Mouse (Mus musculus): ENCODE measurements around the gene Cnnm3.
A peak's percentile ranks its signal among the peaks of the same experiment; 100 is the strongest.

Gene Cnnm3

DNA sequence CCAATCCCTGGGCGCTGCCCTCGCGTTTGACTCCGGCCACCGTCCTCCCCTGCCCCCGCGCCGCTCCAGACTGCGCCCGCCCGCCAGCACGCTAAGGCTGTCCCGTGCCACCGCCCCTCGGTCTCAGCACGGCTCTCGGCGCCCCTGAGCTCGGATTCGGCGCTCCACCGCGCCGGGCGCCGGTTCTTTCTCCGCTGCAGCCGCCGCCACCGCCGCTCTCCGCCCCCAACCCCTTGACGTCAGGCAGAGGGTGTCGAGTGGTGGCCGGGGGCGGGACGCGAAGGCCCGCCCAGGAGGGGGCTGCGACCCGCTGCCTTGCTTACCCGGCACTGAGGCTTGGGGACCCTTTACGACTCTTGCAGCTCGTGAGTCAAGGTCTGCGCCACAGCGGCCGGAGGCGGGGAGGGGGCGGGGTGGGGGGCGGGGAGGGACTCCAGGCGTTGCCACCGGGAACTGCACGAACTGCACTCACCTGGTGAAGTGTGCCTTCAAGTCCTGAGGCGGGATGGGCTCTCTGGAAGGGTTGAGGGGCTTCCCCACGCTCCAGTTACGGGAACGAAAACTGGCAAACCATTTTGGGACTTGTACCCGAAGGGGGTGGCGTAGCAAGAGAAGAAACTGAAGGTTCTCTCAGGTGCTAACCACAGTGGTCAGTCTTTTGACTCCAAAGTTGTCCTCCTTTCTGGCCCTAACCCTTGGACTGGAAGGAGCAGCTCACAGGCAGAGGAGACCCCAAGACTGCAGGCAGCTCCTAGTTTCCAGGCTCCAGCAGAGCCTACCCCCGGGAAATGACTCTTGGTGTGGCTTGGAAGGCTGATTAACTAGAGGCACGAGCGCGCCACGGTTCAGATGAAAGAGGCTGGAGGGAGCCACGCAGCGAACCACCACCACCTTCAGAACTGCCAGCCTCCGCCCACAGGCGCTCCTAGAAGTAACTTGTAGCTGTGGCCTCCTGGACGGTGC lies 46.6 kb downstream of the Cnnm3 start, which contains the start of gene Sema4c:
Sema4c (minus strand) TSS at position 319 of the 963 bp plus-strand sequence.
- peak; percentile 78 to 86 for DNase-seq

DNA sequence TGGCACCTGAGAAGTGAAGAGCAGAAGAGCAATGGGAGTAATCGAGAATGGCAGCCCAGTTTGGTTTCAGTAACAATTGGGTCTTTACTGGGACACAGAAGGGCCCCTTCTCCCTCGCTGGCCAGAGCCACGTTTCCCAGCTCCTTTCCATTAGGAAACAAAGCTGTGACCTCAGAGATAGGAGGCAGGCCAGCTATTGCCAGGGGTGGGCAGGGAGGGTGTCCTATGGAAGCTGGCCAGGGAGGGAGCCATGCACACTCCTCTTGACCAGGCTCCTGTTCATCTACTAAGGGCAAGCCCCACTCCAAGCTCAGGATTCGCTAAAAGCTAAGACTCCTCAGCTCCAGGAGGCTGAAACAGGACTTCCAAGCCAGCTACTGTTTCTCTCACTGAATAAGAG lies 47.6 kb downstream of the Cnnm3 start:
- DNase-seq = no peak

DNA sequence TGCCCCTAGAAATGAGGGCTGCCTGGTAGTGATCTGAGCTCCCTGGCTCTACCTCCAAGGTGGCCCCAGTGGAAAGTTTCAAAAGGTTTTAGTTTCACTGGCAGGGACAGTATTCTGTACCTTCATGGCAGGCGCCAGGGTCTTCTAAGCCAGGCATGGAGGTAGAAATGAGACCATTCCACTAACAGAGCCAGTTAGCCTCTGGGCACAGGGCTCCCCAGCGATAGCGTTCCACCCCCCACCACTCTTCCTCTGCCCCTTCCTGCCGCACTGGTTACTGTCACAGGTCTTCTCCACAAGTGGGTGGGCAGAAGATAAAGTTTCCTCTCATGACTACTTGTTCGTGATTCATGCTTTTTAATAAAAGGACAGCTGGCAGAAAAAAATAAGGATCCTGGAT lies 48.2 kb downstream of the Cnnm3 start:
- no peak for DNase-seq

DNA sequence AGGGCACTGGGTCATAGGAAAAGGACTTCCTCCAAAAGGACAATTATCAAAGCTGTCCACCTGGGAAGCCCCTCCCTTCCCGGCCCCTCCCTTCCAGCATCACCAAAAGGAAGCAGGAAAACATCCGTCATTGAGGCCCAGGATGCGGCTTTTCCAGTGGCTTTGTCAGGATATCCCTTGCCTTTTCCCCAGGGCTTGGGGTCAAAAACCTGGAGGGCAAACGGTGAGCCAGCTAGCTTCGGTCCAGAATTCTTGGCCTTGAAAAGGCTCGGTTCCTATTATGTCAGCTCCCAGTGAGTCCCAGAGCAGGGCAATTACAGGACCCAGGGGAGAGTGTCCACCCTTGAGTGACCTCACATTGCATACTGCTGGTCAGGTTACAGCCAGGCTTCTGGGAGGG lies 49.2 kb downstream of the Cnnm3 start:
- peak; percentile 73 to 83 for DNase-seq

DNA sequence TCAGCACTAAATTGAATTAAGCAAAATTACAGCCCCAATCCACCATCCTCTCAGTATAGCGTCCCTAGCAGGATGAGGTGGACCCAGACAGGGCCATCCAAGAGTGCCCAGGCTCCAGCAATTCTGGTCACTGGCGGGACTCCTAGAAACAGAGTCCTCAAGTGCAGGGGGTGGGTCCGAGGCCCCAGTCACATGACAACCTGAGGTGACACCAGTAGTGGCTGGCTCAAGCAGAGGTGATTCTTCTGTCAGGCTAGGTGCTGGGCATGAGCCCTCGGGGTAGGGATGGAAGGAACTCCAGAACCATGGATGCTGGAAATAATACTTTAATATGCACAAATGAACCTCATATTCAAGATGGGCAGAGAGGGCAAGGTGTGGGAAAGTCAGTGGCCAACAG lies 50.7 kb downstream of the Cnnm3 start:
- no peak for DNase-seq

DNA sequence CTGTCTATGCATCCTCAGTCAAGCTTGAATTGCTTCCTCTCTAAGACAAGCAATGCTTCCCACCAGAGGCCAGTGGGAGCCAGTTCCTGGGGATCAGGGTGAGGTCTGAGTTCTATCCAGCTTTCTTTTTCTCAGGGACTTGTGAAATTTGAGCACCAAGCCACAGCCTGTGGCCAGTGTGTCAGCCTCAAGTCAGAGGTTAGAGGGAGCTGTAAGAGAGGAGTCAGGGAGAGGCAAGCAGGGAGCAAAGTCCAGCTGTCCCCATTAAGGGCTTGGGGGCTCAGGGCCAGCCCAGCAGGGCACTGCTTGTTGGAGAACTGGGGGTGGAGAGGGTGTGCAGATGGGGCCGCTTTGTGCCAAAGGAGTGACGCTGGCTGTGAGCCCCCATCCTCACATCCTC lies 51.5 kb downstream of the Cnnm3 start:
- no peak for DNase-seq

DNA sequence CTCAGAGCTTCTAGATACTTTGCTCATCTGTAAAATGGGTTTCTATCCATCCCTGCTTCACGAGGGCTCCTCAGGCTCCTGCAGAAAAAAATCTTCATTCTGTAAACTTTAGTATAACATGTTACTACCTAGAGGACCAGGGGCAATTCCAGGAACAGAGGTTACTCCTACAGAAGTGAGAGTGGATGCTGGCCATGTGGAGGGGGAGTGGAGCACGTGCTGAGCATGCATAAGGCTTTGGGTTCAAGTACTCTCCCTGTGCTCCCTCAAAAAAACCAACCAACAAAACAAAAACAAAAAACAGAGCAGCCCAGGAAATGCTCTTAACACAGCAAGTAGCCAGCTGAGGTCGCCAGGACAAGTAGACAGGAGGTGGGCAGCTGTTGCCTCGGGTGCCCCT lies 52.0 kb downstream of the Cnnm3 start:
- no peak for DNase-seq

DNA sequence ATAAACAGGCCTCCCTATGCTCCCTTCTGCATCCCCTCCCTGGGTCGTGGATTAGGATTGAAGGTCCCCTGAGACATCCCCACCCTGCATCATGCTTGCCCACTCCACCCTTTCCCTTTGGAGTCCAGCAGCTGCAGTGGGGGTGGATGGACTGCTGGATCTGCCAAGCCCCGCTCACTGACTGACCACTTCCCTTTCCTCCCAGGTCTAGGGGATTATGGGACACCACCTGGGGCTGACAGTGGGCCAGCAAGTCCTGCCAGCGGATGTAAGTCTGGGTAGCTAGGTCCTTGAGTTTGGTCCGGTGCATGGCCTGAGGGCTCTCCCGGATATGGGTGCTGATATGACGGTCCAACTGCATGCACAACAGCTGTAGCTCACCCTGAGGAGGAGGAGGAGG lies 52.4 kb downstream of the Cnnm3 start:
- peak; percentile 48 to 73 for DNase-seq

DNA sequence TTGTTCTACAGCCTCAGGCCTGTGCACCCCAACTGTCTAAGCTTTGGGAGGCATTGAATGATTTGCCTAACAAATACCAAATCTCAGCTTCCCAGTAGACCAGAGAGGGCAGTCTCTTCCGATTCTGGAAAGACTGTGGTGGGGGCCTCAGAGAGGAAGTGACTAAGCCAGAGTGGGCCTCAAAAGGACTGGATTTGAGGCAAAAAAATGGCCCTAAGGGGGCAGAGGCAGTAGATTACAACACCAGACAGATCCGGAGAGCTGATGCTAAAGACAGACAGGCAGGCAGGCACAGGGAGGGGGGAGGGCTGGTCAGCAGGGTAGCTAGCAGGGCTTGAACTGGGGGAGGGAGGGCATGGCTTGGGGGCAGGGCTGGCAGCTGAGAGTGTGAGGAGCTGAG lies 54.8 kb downstream of the Cnnm3 start:
- no peak for DNase-seq

DNA sequence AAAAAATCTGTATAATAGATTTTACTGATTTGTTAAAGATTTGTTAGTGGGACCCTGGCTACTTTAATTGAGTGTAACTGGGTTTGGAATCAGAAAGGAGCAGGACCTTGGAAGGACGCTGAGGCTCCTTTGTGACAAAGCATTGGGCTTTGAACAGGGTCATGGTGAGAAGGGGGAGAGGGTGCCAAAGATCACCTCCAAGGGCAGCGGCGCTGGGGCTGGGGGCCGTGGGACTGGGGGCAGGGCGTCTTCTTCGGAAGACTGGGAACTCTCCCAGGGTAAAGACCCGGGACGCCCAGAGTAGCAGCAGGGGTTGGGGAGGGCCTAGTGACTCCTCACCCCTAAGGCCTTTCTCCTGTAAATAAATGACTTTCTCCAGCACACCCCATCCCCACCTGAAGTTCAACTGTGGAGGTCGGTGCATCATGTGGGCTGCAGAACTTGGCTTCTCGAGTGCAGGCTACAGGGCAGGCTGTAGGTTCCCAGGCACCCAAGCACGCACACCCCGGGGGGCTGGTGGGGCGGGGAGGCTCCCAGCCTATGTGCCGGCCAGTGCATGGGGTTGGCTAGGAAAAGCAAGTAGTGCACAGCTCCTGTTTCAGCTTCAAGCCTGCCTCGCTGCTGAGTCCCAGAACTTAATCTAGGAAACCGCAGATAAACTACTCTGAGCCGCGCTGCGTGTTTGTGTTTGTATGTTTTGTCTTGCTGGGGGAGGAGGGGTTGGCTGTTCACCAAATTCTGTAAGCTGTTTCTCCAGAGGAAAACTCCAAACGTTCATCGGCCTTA lies 56.3 kb downstream of the Cnnm3 start:
- no peak for DNase-seq

DNA sequence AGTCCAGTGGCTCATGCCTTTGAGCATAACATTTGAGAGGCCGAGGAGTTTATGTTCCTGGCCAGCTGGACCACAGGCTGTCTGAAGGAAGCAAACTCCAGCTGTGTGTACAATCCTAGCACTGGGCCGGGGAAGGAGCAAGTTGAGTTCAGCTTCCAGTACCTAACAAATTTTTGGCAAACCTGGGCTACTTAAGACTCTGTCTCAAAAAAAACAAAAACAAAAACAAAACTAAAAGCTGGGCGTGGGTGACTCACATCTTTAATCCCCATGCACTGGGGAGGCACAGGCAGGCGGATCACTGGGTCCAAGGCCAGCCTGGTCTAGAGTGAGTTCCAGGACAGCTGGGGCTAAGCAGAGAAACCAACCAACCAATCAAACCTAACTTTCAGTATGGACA lies 57.1 kb downstream of the Cnnm3 start:
- DNase-seq = no peak

DNA sequence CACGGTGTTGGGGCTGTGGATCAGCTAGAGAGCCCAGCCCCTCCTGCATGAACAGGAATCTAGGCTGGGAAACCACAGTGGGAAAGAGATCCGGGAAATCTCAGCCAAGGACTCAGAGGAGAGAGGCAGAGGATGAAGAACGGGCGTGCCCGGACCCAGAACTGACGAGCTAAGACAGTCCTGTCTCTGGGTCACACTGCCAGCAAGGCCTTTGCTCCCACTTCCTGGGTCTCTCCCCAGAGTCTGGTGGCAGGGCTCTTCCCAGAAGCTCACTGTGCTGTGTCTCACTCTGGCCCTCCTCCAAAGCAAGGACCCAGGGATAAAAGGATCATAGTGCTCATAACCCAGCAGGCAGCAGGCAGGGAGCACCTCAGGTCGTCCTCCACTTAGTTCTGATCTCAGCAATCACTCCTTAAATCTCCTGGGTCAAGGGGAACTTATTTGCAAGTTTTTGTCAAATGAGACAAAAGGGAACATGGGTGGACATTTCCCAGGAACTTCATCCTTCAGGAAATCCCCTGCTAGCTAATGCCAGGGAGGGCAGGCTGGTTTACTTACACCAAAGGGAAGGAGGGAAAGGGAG lies 58.1 kb downstream of the Cnnm3 start:
- no peak for DNase-seq

DNA sequence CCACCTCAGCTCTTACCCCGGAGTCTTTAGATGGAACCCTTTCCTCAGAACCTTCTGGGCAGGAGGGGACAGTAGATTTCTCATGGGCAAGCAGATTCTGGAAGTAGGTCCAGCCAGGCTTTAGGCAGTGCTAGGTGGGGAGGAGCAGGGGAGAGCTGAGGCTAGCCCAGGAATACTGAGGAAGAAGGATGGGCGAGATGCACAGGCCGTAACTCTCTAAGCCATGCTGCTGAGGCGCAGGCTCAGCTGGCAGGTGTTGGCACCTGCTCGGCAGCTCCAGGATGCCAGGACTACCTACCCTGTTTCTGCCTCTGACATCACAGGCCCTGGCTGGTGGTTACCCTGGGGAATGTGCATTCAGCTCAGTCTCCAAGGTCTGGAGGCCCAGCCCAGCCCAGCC lies 58.7 kb downstream of the Cnnm3 start:
- DNase-seq = no peak

DNA sequence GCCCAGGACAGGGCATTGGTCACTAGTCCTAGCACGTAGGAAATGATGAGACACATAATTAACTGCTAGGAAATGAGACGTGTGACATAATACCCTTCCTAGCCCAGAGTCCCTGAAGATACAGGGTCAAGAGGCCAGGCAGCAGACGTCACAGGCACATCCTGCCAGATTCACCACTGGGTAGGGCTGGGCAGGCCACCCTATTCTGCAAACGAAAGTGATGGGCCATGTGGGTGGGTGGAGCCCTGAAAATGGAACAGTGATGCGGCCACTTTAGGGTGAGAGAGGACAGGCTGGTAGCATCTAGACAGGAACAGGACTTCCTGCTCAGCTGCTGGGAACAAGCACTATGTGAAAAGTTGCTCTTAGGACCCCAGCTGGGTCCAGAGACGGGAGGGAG lies 60.0 kb downstream of the Cnnm3 start:
- DNase-seq = peak; percentile 84 to 92

DNA sequence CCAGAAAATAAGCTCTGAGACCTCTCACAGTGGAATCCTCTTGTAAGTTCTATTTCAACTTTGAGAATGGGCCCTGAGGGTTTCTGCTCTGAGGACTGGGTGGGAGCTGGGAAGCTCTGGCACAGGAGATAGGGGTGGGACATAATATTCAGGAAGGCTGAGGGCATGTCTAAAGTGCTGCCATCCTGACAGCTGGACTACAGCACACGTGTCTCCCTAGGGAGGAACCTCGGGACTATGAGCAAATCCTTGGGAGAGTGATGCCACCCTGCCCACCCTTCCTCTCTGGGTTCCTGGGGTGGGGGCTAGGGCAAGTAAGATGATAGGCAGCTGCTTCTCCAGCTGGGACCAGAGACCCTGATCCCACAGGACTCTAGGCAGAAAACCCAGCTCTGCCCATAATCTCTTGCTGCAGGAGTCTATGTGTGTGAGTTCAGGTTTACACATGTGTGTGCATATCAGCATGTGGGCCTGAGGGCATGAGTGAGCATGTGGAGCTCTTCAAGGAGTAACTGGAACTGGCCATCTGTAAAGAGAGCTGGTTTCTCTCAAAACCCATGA lies 60.6 kb downstream of the Cnnm3 start:
- no peak for DNase-seq

DNA sequence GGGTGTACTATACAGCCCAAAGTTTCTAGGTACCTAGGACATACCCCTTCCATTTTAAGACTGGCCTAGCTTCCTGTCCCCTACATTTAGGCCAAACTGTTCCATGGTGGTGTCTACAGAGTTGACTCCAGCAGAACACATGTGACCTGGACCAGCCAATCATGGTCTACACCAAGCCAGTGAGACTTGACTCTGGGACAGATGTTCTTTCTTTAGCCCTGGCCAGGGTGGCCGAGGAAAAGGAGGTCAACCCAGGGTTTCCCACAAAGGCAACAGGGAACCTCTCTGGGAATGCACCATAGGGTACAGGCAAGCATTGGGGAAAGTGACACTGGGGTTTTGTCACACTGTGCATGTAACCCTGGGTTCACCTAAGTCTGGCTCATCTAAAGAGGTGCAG lies 61.0 kb downstream of the Cnnm3 start:
- DNase-seq = no peak

DNA sequence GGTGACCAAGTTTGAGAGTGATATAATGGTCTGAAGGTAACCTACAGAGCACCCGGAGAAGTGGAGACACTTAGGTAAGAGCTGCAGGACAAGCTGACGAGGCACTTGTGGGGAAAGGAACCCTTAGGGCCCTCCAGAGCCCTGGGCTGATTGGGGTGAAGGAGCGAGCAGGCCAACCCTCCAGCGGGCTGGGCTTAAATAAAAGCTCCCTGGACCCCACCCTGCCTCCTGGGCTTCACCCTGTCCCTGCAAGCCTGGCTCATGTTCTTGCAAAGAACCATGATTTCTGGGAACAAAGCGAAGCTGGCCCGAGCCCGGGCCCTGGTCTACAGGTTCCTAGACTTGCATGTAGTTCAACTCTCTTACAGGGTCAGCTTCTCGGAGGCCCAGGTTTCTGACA lies 61.9 kb downstream of the Cnnm3 start:
- no peak for DNase-seq

DNA sequence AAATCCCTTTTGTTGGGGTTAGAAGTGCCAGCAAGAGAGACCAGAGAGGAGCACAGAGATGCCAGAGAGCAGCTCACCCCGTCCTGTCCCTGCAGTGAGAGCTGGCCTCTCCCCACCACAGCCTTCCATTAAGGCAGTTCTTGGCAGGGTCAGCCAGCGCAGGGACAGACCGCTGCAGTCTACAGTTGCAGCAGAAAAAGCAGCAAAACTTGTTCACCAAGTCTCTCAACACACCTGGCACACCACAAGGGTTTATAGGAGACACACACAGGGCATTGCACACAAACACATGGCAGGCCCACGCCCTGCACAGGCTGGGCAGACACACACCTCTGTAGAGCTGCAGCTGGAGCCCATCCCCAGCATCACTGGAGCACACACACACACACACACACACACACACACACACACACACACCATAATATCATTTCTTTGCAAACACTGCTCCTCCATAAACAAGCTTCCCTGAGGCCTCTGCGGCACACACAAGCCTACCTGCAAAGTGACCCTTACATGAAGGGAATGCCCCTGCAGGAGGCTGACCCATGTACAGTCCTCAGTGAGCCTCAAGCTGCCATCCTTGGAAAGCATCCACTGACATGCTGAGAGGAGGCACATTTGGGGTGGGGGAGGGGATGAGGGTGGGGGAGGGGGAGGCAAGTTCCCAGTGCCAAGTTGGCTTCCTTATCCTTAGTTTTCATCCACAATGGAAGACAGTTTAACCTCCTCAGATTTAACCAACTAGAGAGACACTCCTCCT lies 62.7 kb downstream of the Cnnm3 start:
- DNase-seq = no peak

DNA sequence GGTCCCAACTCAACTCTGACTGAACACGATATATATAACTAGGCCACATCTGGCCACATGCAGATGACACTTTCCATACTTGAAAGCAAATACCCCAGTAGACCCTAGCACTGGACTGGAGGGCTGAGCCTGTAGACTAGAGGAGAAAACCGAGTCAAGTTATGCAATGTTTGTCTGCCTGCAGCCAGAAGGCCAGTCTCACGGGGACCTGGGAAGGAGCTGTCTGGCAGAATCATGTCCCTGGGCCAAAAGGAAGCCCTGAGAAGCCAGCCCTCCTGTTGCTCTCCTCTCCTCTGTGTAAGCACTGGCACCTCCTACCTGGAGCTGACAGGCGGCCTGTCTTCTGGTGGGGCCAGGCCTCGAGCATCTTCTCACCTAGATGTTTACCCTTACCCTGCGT lies 63.7 kb downstream of the Cnnm3 start:
- no peak for DNase-seq

DNA sequence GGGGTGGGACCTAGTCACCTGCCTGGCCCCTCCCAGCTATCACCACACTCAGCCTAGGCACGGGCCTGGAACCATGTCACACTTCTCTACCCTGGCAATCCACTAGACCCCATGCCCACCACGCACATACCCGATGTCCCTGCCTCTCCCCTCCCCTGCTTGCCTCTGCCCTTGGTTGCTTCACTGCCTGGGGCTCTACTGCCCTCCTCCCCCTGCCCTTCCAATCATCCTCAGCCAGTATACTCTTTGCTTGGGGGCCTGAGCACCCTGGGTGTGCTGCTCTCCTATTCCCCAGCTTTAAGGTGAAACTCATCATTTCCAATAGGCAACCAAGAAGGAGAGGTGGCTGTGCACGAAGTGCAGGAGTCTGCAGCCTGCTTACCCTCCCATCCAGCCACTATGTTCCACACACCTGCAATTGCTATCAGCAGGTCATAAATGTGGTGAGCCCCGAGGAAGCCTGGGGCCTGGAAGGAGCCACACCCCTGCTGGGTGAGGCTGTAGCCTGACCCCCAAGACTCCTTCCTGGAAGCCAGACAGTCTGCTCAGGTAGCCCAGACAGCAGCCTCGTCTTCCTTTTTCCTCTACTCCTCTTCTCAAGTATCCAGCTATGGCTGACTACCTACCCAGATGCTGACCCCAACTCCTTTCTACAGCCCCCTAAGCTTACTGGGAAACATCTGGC lies 65.5 kb downstream of the Cnnm3 start:
- no peak for DNase-seq

All from kidney, postnatal 36 days (tissue).